Mouse (Mus musculus): Measurements from ENCODE around the gene Foxd1. TPM values are rescaled to one million over a fixed set of nuclear protein-coding genes. Genes with fewer than 3 reads are reported as not detected.

The Foxd1 gene
- polyA plus RNA-seq (2012; rRNA removed) = not detected in 2 replicates

- Histone ChIP-seq H3K4me1 (ENCODE audit: control insufficient read depth, insufficient read depth, insufficient read length) (peaks cover 8% of the 10 kb centered on the region; the same call in 1 of the 2 replicates), H3K27ac (ENCODE audit: insufficient read depth, low read length) (no peak within 1 kb of the TSS), H3K27me3 (ENCODE audit: control insufficient read depth, insufficient read depth, low read length) (peaks cover 43% of the 10 kb centered on the region), H3K4me3 (ENCODE audit: extremely low read depth, insufficient read depth, insufficient read length) (peak within 1 kb of the TSS; percentile 33; the same call in 1 of the 2 replicates), H3K36me3 (ENCODE audit: control insufficient read depth, insufficient read depth, low read length) (no peaks in the 10 kb centered on the region)
- 1% methylated on average over 63 of the region's 76 CpGs for WGBS
- TF ChIP-seq POLR2A (IDR thresholded peaks at IDR 0.05; ENCODE audit: low read depth, low read length) (no peak), CTCF (IDR thresholded peaks at IDR 0.05; ENCODE audit: extremely low read depth, insufficient read depth, insufficient read length, insufficient replicate concordance) (no peak)
- DNase-seq (ENCODE audit: low read depth in 1 of 2, low spot score in 2 of 2) = no peak
These were observed at the start of gene Foxd1 for GRCm38 (mm10) chr13:98354090-98354801. Gene Foxd1, plus strand, starts transcription at chr13:98354242.

DNA sequence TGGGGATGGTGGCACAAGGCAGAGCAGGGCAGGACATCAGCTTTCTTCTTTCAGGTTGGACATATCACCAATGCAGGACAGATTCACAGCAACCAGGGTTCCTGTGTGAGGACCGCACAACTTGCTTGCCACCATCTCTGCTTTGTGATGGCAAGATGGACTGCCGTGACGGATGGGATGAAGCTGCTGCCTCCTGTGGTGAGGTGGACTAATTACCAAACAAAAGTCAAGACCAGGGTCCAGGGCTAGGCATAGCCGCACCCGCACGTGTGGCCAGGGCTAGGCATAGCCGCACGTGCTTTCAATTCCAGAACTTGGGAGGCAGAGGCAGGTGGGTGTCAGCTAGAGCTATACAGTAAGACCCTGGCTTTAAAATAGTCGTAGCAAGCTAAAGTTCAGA is 48.8 kb upstream of the Foxd1 start:
- no peaks in the 10 kb centered on the region for H3K4me1 ChIP-seq (ENCODE audit: control insufficient read depth, insufficient read depth, insufficient read length)
- no peak overlapping the region for H3K4me3 ChIP-seq (ENCODE audit: extremely low read depth, insufficient read depth, insufficient read length)
- H3K27me3 ChIP-seq (ENCODE audit: control insufficient read depth, insufficient read depth, low read length) = no peaks in the 10 kb centered on the region
- no peak for TF ChIP-seq POLR2A (IDR thresholded peaks at IDR 0.05; ENCODE audit: low read depth, low read length)
- no peak for TF ChIP-seq CTCF (IDR thresholded peaks at IDR 0.05; ENCODE audit: extremely low read depth, insufficient read depth, insufficient read length, insufficient replicate concordance)
- H3K36me3 ChIP-seq (ENCODE audit: control insufficient read depth, insufficient read depth, low read length) = peaks cover 9% of the 10 kb centered on the region; the same call in 1 of the 2 replicates
- DNase-seq (ENCODE audit: low read depth in 1 of 2, low spot score in 2 of 2) = no peak
- 94% methylated on average over 9 of the region's 9 CpGs for WGBS
- no peak overlapping the region for H3K27ac ChIP-seq (ENCODE audit: insufficient read depth, low read length)

- no peaks in the 10 kb centered on the region for H3K4me1 ChIP-seq (ENCODE audit: control insufficient read depth, insufficient read depth, insufficient read length)
- no peak for DNase-seq (ENCODE audit: low read depth in 1 of 2, low spot score in 2 of 2)
- no peak for TF ChIP-seq POLR2A (IDR thresholded peaks at IDR 0.05; ENCODE audit: low read depth, low read length)
- TF ChIP-seq CTCF (IDR thresholded peaks at IDR 0.05; ENCODE audit: extremely low read depth, insufficient read depth, insufficient read length, insufficient replicate concordance) = no peak
- no peak overlapping the region for H3K27ac ChIP-seq (ENCODE audit: insufficient read depth, low read length)
- no peak overlapping the region for H3K4me3 ChIP-seq (ENCODE audit: extremely low read depth, insufficient read depth, insufficient read length)
- WGBS = 75% methylated on average over 5 of the region's 5 CpGs
- H3K36me3 ChIP-seq (ENCODE audit: control insufficient read depth, insufficient read depth, low read length) = peaks cover 19% of the 10 kb centered on the region; the same call in 1 of the 2 replicates
- no peaks in the 10 kb centered on the region for H3K27me3 ChIP-seq (ENCODE audit: control insufficient read depth, insufficient read depth, low read length)
These were observed 47.6 kb upstream of the Foxd1 start for GRCm38 (mm10) chr13:98306393-98306792.

DNA sequence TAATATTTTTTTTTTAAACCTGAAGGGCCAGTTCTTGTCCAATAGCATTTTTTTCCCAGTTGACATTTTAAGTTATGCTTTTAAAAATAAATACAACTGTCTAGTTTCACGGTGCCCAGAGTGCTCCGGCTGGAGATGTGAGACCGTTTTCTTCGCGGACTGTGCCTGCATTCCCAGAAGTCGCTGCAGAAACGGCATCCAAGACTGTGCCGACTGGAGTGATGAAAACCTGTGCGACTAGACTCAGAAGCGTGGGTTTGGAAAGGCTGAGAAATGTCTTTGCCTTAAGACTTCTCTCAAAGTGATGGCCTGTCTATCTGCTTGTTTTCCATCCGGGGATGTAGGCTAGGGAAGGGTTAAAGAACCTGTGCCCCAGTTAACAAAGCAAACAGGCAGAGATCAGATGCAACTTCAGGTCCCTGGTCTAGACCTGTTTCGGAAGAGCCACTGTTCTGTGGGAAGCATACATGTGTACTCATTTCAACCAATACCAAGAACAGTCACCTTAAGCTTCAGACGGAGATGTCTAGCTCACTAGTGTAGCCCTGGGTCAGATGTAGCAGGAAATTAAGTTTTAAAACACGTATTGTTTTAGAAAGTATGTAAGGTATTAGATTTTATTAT is 47.1 kb upstream of the Foxd1 start:
- WGBS = 85% methylated on average over 14 of the region's 14 CpGs
- Histone ChIP-seq H3K27ac (ENCODE audit: insufficient read depth, low read length) (no peak overlapping the region), H3K4me1 (ENCODE audit: control insufficient read depth, insufficient read depth, insufficient read length) (no peaks in the 10 kb centered on the region), H3K4me3 (ENCODE audit: extremely low read depth, insufficient read depth, insufficient read length) (no peak overlapping the region), H3K36me3 (ENCODE audit: control insufficient read depth, insufficient read depth, low read length) (peaks cover 22% of the 10 kb centered on the region; the same call in 1 of the 2 replicates), H3K27me3 (ENCODE audit: control insufficient read depth, insufficient read depth, low read length) (no peaks in the 10 kb centered on the region)
- DNase-seq (ENCODE audit: low read depth in 1 of 2, low spot score in 2 of 2) = no peak
- no peak for TF ChIP-seq POLR2A (IDR thresholded peaks at IDR 0.05; ENCODE audit: low read depth, low read length)
- no peak for TF ChIP-seq CTCF (IDR thresholded peaks at IDR 0.05; ENCODE audit: extremely low read depth, insufficient read depth, insufficient read length, insufficient replicate concordance)

- no peak for DNase-seq (ENCODE audit: low read depth in 1 of 2, low spot score in 2 of 2)
- 92% methylated on average over 5 of the region's 5 CpGs for WGBS
- Histone ChIP-seq H3K27ac (ENCODE audit: insufficient read depth, low read length) (no peak overlapping the region), H3K27me3 (ENCODE audit: control insufficient read depth, insufficient read depth, low read length) (no peaks in the 10 kb centered on the region), H3K4me3 (ENCODE audit: extremely low read depth, insufficient read depth, insufficient read length) (no peak overlapping the region), H3K36me3 (ENCODE audit: control insufficient read depth, insufficient read depth, low read length) (peaks cover 26% of the 10 kb centered on the region), H3K4me1 (ENCODE audit: control insufficient read depth, insufficient read depth, insufficient read length) (no peaks in the 10 kb centered on the region)
- TF ChIP-seq POLR2A (IDR thresholded peaks at IDR 0.05; ENCODE audit: low read depth, low read length) (no peak), CTCF (IDR thresholded peaks at IDR 0.05; ENCODE audit: extremely low read depth, insufficient read depth, insufficient read length, insufficient replicate concordance) (no peak)
These were observed 46.0 kb upstream of the Foxd1 start for GRCm38 (mm10) chr13:98308004-98308403.

GRCm38 (mm10) chr13:98308724-98309123 is 45.3 kb upstream of the Foxd1 start:
- 90% methylated on average over 4 of the region's 4 CpGs for WGBS
- H3K27ac ChIP-seq (ENCODE audit: insufficient read depth, low read length) = no peak overlapping the region
- peaks cover 28% of the 10 kb centered on the region for H3K36me3 ChIP-seq (ENCODE audit: control insufficient read depth, insufficient read depth, low read length)
- no peak overlapping the region for H3K4me3 ChIP-seq (ENCODE audit: extremely low read depth, insufficient read depth, insufficient read length)
- H3K4me1 ChIP-seq (ENCODE audit: control insufficient read depth, insufficient read depth, insufficient read length) = no peaks in the 10 kb centered on the region
- no peaks in the 10 kb centered on the region for H3K27me3 ChIP-seq (ENCODE audit: control insufficient read depth, insufficient read depth, low read length)
- no peak for DNase-seq (ENCODE audit: low read depth in 1 of 2, low spot score in 2 of 2)
- TF ChIP-seq POLR2A (IDR thresholded peaks at IDR 0.05; ENCODE audit: low read depth, low read length) (no peak), CTCF (IDR thresholded peaks at IDR 0.05; ENCODE audit: extremely low read depth, insufficient read depth, insufficient read length, insufficient replicate concordance) (no peak)

DNA sequence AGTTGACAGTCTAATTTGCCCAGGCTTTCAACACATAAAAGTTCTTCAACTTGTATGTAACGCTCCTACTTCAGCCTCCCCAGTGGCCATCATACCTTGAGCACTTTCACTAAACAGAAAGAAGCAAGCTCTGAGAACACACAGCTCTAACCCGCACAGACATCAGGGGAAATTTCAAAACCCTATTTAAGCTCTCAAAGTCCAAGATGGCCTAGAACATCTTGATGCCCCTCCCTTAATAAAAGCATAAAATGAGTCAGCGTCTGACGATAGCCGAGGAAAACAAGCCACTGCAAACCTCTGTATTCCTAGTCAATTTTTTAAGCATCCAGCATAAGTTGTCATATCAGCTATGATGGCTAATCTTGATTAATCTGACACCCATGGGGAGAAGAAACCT is 42.4 kb upstream of the Foxd1 start:
- H3K4me3 ChIP-seq (ENCODE audit: extremely low read depth, insufficient read depth, insufficient read length) = no peak overlapping the region
- no peak for TF ChIP-seq POLR2A (IDR thresholded peaks at IDR 0.05; ENCODE audit: low read depth, low read length)
- TF ChIP-seq CTCF (IDR thresholded peaks at IDR 0.05; ENCODE audit: extremely low read depth, insufficient read depth, insufficient read length, insufficient replicate concordance) = no peak
- peaks cover 31% of the 10 kb centered on the region for H3K36me3 ChIP-seq (ENCODE audit: control insufficient read depth, insufficient read depth, low read length)
- no peak overlapping the region for H3K27ac ChIP-seq (ENCODE audit: insufficient read depth, low read length)
- WGBS = 97% methylated on average over 5 of the region's 5 CpGs
- H3K4me1 ChIP-seq (ENCODE audit: control insufficient read depth, insufficient read depth, insufficient read length) = peaks cover 2% of the 10 kb centered on the region; the same call in 1 of the 2 replicates
- no peaks in the 10 kb centered on the region for H3K27me3 ChIP-seq (ENCODE audit: control insufficient read depth, insufficient read depth, low read length)
- DNase-seq (ENCODE audit: low read depth in 1 of 2, low spot score in 2 of 2) = no peak

All from spleen, adult 2 months (tissue).